Mouse (Mus musculus): ENCODE measurements around the gene Tmem263. TPM values are rescaled to one million over a fixed set of nuclear protein-coding genes. Genes with fewer than 3 reads are reported as not detected.

Gene Tmem263
- total RNA-seq, 4 experiments from 2014 or later, result 17.5 to 23.4 (median 20.6) TPM

Other genes with a start within 250 kb of the Tmem263 start
- 10 to 100 TPM; 28.9 to 43.8 (median 33.8) TPM for gene Ric8b, start 185.0 kb upstream of the Tmem263 start, total RNA-seq (2022)
- under 1 TPM; 0.70 to 0.78 (median 0.75) TPM for gene Fhl4, start 132 bp upstream of the Tmem263 start, total RNA-seq (2022)
- gene Mterf2, start 25.4 kb downstream of the Tmem263 start, total RNA-seq (2022), result 10 to 100 TPM in 2 of 4 experiments, 1 to 10 TPM in 2; 5.7 to 15.3 (median 8.8) TPM
- gene Cry1, start 82.4 kb downstream of the Tmem263 start, total RNA-seq (2022), result 10 to 100 TPM in 2 of 4 experiments, 1 to 10 TPM in 2; 6.5 to 13.4 (median 9.2) TPM

Data from adrenal gland, adult 8-10 months (tissue).